Mouse (Mus musculus) midbrain, embryonic 15.5 days (tissue): ENCODE data around the gene Lgals9. TPM values are rescaled to one million over a fixed set of nuclear protein-coding genes. Genes with fewer than 3 reads are reported as not detected.

Experiments used
- ATAC-seq: fragments of 200-750 bp; cut with Nextera tagmentation; replicated peaks from 2 replicates; pipeline ENCODE4 v1.8.0; 2017; ENCODE audit warnings: moderate TSS enrichment
- H3K27ac ChIP-seq: fragments of 300-500 bp; sonication (generic); 2 replicates; pipeline ENCODE4 v1.5.1; 2015; ENCODE audit warnings: mild to moderate bottlenecking, inconsistent platforms
- H3K27me3 ChIP-seq: fragments of 300-500 bp; sonication (generic); replicated peaks from 2 replicates; pipeline ENCODE4 v1.6.1; 2015; ENCODE audit warnings: inconsistent platforms
- H3K36me3 ChIP-seq: fragments of 300-500 bp; sonication (generic); replicated peaks from 2 replicates; pipeline ENCODE4 v1.6.1; 2015; ENCODE audit warnings: inconsistent platforms
- H3K4me1 ChIP-seq: fragments of 300-500 bp; sonication (generic); 2 replicates; pipeline ENCODE4 v1.6.1; 2015; ENCODE audit warnings: inconsistent platforms
- H3K4me2 ChIP-seq: fragments of 300-500 bp; sonication (generic); 2 replicates; pipeline ENCODE4 v1.6.1; 2015; ENCODE audit warnings: inconsistent platforms, mild to moderate bottlenecking, moderate library complexity
- H3K4me3 ChIP-seq: fragments of 300-500 bp; sonication (generic); 2 replicates; pipeline ENCODE4 v1.5.1; 2015; ENCODE audit warnings: mild to moderate bottlenecking, inconsistent platforms
- H3K9ac ChIP-seq: fragments of 300-500 bp; sonication (generic); 2 replicates; pipeline ENCODE4 v1.6.1; 2015; ENCODE audit warnings: mild to moderate bottlenecking, inconsistent platforms
- H3K9me3 ChIP-seq: fragments of 300-500 bp; sonication (generic); 2 replicates; pipeline ENCODE4 v1.6.1; 2016; ENCODE audit warnings: inconsistent platforms
- WGBS: fragments of 180-500 bp; shearing (Covaris S2); methylation state at CpG from one replicate; pipeline ENCODE4 v1.1.7; 2015; ENCODE audit warnings: mixed read lengths; 5-methylcytosine and 5-hydroxymethylcytosine counted together
- polyA plus RNA-seq: library from polyadenylated mRNA; unstranded; fragments of >200 nt; fragmentation: Nextera tagmentation; extraction: Ambion mirVana; gene quantifications from 2 replicates; pipeline ENCODE4 v1.2.1, GENCODE M21; 2015

The Lgals9 gene
- polyA plus RNA-seq, 1 experiment from 2014 or later, result 8.5 TPM

GRCm38 (mm10) chr11:78982513-78983291 is 2.0 kb downstream of the Lgals9 start:
- 87% methylated on average over 12 of the region's 12 CpGs for WGBS
- H3K27ac ChIP-seq, result no peak overlapping the region
- no peak overlapping the region for H3K4me3 ChIP-seq
- no peak overlapping the region for H3K9ac ChIP-seq
- H3K4me2 ChIP-seq, result no peak overlapping the region
- ATAC-seq, result no peak
- H3K27me3 ChIP-seq, result no peaks in the 10 kb centered on the region
- no peaks in the 10 kb centered on the region for H3K36me3 ChIP-seq
- no peaks in the 10 kb centered on the region for H3K9me3 ChIP-seq
- H3K4me1 ChIP-seq, result no peaks in the 10 kb centered on the region

DNA sequence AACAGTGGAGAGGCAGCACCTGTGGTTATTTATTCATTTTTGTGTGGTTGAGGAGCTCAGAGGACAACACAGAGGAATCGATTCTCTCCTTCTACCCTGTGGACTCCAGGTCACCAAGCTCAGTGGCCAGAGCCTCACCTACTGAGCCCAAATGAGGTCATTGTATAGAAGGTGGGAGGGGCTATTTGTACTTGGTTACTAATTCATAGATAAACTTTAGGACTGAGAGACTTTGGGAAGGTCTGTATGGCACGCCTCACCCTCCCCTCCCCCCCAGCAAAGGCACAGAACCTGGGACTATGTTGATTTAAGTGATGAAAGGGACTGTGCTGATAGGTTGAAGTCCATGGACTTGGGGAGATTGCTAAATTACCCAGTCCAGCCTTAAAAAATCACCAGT is 2.7 kb downstream of the Lgals9 start:
- Histone ChIP-seq H3K4me3 (no peak overlapping the region), H3K9ac (no peak overlapping the region), H3K36me3 (no peaks in the 10 kb centered on the region), H3K27me3 (no peaks in the 10 kb centered on the region), H3K4me1 (no peaks in the 10 kb centered on the region), H3K4me2 (no peak overlapping the region), H3K9me3 (no peaks in the 10 kb centered on the region), H3K27ac (no peak overlapping the region)
- no peak for ATAC-seq
- WGBS, result 87% methylated on average over 2 of the region's 2 CpGs

GRCm38 (mm10) chr11:78980083-78980634 is 4.6 kb downstream of the Lgals9 start:
- H3K4me2 ChIP-seq, result no peak overlapping the region
- ATAC-seq, result no peak
- WGBS, result 82% methylated on average over 4 of the region's 4 CpGs
- H3K4me3 ChIP-seq, result no peak overlapping the region
- no peaks in the 10 kb centered on the region for H3K27me3 ChIP-seq
- H3K4me1 ChIP-seq, result no peaks in the 10 kb centered on the region
- no peaks in the 10 kb centered on the region for H3K36me3 ChIP-seq
- H3K9ac ChIP-seq, result no peak overlapping the region
- H3K27ac ChIP-seq, result no peak overlapping the region
- H3K9me3 ChIP-seq, result no peaks in the 10 kb centered on the region

GRCm38 (mm10) chr11:78978176-78979019 is 6.3 kb downstream of the Lgals9 start:
- H3K4me2 ChIP-seq, result no peak overlapping the region
- H3K9me3 ChIP-seq, result no peaks in the 10 kb centered on the region
- no peak overlapping the region for H3K4me3 ChIP-seq
- no peaks in the 10 kb centered on the region for H3K36me3 ChIP-seq
- H3K27me3 ChIP-seq, result no peaks in the 10 kb centered on the region
- no peak overlapping the region for H3K9ac ChIP-seq
- no peaks in the 10 kb centered on the region for H3K4me1 ChIP-seq
- ATAC-seq, result no peak
- 88% methylated on average over 12 of the region's 12 CpGs for WGBS
- H3K27ac ChIP-seq, result no peak overlapping the region

DNA sequence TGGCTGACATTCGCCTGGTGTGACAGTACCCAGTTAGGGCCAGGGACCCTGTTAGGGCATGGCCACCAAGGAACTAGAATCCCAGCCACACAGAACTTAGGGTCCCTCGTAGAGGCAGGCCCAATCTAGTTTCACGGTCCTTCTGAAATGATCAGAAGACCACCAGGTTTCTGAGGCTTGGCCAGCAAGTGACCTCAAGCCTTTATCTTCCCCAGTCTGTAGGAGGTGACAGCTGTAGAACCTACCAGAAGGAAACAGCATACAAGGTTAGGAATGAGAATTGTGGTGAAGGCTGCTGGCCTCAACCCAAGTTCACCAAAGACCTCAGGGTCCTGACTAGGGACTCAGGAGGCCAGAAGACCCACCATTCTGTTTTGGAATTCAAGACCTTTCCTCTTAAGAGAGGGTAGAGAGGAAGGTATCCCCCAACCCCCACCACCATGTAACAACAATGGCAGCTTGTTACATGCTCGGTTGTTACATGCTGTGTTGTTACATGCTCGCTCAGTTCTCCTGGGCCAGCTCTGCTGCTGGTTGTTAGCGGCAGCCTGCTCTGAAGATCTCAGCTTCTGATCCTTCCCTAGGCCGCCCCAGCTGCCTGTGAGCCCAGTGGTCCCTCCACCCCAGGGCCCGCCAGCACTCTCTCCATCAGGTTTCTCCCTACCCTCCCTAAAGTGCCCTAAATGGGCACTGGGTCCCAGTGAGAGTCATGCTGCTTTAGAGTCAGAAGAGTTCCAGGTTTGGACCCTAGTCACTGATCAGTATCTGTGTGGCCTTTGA is 7.8 kb downstream of the Lgals9 start:
- ATAC-seq, result no peak
- H3K27ac ChIP-seq, result no peak overlapping the region
- 78% methylated on average over 8 of the region's 8 CpGs for WGBS

GRCm38 (mm10) chr11:78973381-78974150 is 11.2 kb downstream of the Lgals9 start:
- no peak for ATAC-seq
- H3K27ac ChIP-seq, result peak overlapping the region; percentile 21; the same call in 1 of the 2 replicates

More for the DNA sequence above, 7.8 kb downstream of the Lgals9 start:
- no peaks in the 10 kb centered on the region for H3K27me3 ChIP-seq
- H3K9me3 ChIP-seq, result no peaks in the 10 kb centered on the region
- no peak overlapping the region for H3K4me2 ChIP-seq
- 0 out of 2 replicates have a peak, but pooled peaks cover 7% of the 10 kb centered on the region for H3K4me1 ChIP-seq
- no peak overlapping the region for H3K9ac ChIP-seq
- no peak overlapping the region for H3K4me3 ChIP-seq
- H3K36me3 ChIP-seq, result no peaks in the 10 kb centered on the region

DNA sequence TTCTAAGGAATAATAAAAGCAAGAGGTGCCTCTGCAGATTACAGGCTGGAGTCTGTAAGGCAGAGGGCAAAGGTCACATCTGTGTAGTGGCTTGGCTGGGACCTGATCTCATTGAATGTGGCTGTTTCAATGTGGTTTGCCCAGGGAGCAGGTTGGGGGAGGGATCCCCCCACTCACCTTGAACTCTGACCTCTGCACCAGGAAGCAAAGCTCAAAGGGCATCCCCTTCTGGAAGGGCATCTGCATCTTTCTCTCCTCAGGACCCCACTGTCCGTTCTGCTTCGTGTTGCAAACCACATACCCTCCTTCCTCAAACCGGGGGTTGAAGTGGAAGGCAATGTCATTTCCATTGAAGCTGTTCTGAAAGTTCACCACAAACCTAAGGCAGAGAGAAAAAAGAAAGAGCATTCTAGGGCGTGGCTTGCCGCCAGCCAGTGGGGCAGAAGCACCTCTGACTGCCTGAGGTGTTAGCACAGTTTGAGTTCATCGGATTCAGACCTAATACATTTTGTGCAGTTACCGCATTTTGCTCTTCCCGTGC is 11.9 kb downstream of the Lgals9 start:
- Histone ChIP-seq H3K4me2 (no peak overlapping the region), H3K4me1 (0 out of 2 replicates have a peak, but pooled peaks cover 7% of the 10 kb centered on the region), H3K27me3 (no peaks in the 10 kb centered on the region), H3K9ac (no peak overlapping the region), H3K27ac (peak overlapping the region; percentile 21; the same call in 1 of the 2 replicates), H3K4me3 (no peak overlapping the region), H3K9me3 (no peaks in the 10 kb centered on the region), H3K36me3 (no peaks in the 10 kb centered on the region)
- 58% methylated on average over 8 of the region's 8 CpGs for WGBS
- ATAC-seq, result no peak

More at GRCm38 (mm10) chr11:78973381-78974150, 11.2 kb downstream of the Lgals9 start:
- no peaks in the 10 kb centered on the region for H3K36me3 ChIP-seq
- H3K9me3 ChIP-seq, result no peaks in the 10 kb centered on the region
- H3K4me1 ChIP-seq, result 0 out of 2 replicates have a peak, but pooled peaks cover 7% of the 10 kb centered on the region
- WGBS, result 65% methylated on average over 17 of the region's 17 CpGs
- no peak overlapping the region for H3K4me2 ChIP-seq
- H3K9ac ChIP-seq, result no peak overlapping the region
- no peaks in the 10 kb centered on the region for H3K27me3 ChIP-seq
- no peak overlapping the region for H3K4me3 ChIP-seq

DNA sequence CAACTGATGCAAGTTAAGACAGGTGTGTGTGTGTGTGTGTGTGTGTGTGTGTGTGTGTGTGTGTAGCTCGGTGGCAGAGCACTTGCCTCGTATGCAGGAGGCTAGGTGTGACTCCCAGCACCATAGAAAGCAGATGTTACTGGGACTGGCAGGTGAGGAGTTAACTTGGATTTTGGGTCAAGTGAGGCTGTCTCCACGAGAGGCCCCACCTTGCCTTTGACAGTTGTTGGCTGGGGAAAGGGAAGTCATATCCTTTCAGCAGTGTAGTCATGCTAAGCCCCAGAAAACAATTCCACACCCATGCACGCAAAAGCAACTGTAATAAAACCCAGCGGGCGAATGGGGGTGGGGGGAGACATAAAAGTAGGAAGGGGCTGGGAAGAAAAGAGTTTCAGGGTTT is 12.4 kb downstream of the Lgals9 start:
- no peak overlapping the region for H3K4me3 ChIP-seq
- 0 out of 2 replicates have a peak, but pooled peaks cover 7% of the 10 kb centered on the region for H3K4me1 ChIP-seq
- ATAC-seq, result no peak
- H3K9me3 ChIP-seq, result no peaks in the 10 kb centered on the region
- no peaks in the 10 kb centered on the region for H3K27me3 ChIP-seq
- H3K9ac ChIP-seq, result no peak overlapping the region
- no peaks in the 10 kb centered on the region for H3K36me3 ChIP-seq
- no peak overlapping the region for H3K27ac ChIP-seq
- WGBS, result 60% methylated on average over 6 of the region's 6 CpGs
- H3K4me2 ChIP-seq, result no peak overlapping the region

GRCm38 (mm10) chr11:78971746-78972145 is 13.0 kb downstream of the Lgals9 start:
- no peak overlapping the region for H3K27ac ChIP-seq
- no peak overlapping the region for H3K4me2 ChIP-seq
- H3K36me3 ChIP-seq, result no peaks in the 10 kb centered on the region
- no peaks in the 10 kb centered on the region for H3K27me3 ChIP-seq
- 89% methylated on average over 3 of the region's 3 CpGs for WGBS
- H3K9me3 ChIP-seq, result no peaks in the 10 kb centered on the region
- H3K9ac ChIP-seq, result no peak overlapping the region
- no peak overlapping the region for H3K4me3 ChIP-seq
- no peak for ATAC-seq
- H3K4me1 ChIP-seq, result 0 out of 2 replicates have a peak, but pooled peaks cover 7% of the 10 kb centered on the region

- no peaks in the 10 kb centered on the region for H3K36me3 ChIP-seq
- no peaks in the 10 kb centered on the region for H3K9me3 ChIP-seq
- H3K27ac ChIP-seq, result no peak overlapping the region
- no peak for ATAC-seq
- 0 out of 2 replicates have a peak, but pooled peaks cover 7% of the 10 kb centered on the region for H3K4me1 ChIP-seq
- H3K4me2 ChIP-seq, result no peak overlapping the region
- no peak overlapping the region for H3K9ac ChIP-seq
- H3K27me3 ChIP-seq, result no peaks in the 10 kb centered on the region
- no peak overlapping the region for H3K4me3 ChIP-seq
- 84% methylated on average over 8 of the region's 8 CpGs for WGBS
Measured at GRCm38 (mm10) chr11:78971096-78971495, 13.7 kb downstream of the Lgals9 start.

DNA sequence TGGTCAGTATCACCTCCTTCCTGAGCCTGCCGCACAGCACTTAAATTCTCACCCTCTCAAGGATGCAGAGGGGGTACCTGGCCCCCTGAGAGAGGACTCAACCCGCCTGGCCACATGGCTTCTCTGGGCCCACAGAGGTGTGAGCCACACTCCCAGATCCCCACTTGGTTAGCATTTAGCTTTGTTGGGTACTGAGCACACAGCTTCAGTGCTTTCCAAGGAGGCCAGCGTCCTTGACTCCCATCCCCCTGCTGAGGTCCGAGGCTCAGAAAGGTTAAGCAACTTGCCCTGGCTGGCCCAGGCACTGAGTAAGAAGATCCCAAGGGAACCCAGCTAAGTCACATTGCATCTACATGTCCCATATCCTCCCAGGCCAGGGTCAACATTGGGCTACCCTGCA is 16.6 kb downstream of the Lgals9 start:
- no peak for ATAC-seq
- 86% methylated on average over 4 of the region's 4 CpGs for WGBS
- no peaks in the 10 kb centered on the region for H3K9me3 ChIP-seq
- H3K27ac ChIP-seq, result no peak overlapping the region
- H3K9ac ChIP-seq, result no peak overlapping the region
- no peak overlapping the region for H3K4me2 ChIP-seq
- H3K4me3 ChIP-seq, result no peak overlapping the region
- no peaks in the 10 kb centered on the region for H3K27me3 ChIP-seq
- H3K4me1 ChIP-seq, result 0 out of 2 replicates have a peak, but pooled peaks cover 5% of the 10 kb centered on the region
- no peaks in the 10 kb centered on the region for H3K36me3 ChIP-seq
